14 mouse cellular contexts compared by ENCODE assay signal in genomic region chr2:51935921-51936320, GRCm38 (mm10). TPM values are rescaled to one million over a fixed set of nuclear protein-coding genes. Genes with fewer than 3 reads are reported as not detected.
A peak's percentile ranks its signal among the peaks of the same experiment; 100 is the strongest.
DNase-seq lines count a peak whose midpoint lies in the region.
"Had no signal": no experiment of that assay in that cellular context is flagged by ENCODE, and none has a peak within 500 bp of the region (broad histone marks: within the 10 kb centered on the region; RNA-seq: fewer than 3 reads in every experiment).

No protein-coding gene starts in this region.

- no peaks in the 10 kb centered on the region for H3K9me3 ChIP-seq in heart, embryonic 10.5 days
- H3K9me3 ChIP-seq: heart, embryonic 13.5 days; hindbrain, embryonic 10.5 days had no signal

- 90% methylated on average over 7 of the region's 7 CpGs for WGBS in heart, embryonic 10.5 days

- peaks cover 9% of the 10 kb centered on the region; the same call in 1 of the 2 replicates for H3K4me1 ChIP-seq in heart, embryonic 10.5 days

- peaks cover 6% of the 10 kb centered on the region; the same call in 1 of the 2 replicates for H3K27me3 ChIP-seq in heart, embryonic 10.5 days (ENCODE audit: insufficient read depth, poor library complexity, severe bottlenecking)
- H3K27me3 ChIP-seq: heart, embryonic 13.5 days had no signal

- no peaks in the 10 kb centered on the region for H3K36me3 ChIP-seq in heart, embryonic 10.5 days
- H3K36me3 ChIP-seq: hindbrain, embryonic 10.5 days had no signal

- peak; percentile 70 for DNase-seq in heart, embryonic 10.5 days (ENCODE audit: low spot score)
- no peak for DNase-seq in heart, postnatal 4 days
- peak; percentile 49 for DNase-seq in CD4-positive helper T cell, adult 2 months (ENCODE audit: low read depth, low spot score)
- peak; percentile 66 for DNase-seq in induced T-regulatory cell, adult 2 months (ENCODE audit: low read depth)
- peak; percentile 22 for DNase-seq in naive thymus-derived CD4-positive, alpha-beta T cell, adult 2 months (ENCODE audit: low read depth)
- no peak for DNase-seq in cerebellum, postnatal 14 days
- DNase-seq in layer of hippocampus, postnatal 25 days (ENCODE audit: extremely low spot score in 1 of 2, low spot score in 1 of 2) = no peak
- DNase-seq: cerebellum, postnatal 25 days; gastrocnemius, postnatal 25 days; kidney, postnatal 10 days; lung, adult 2 months; midbrain, embryonic 14.5 days had no signal

- H3K27ac ChIP-seq in heart, embryonic 10.5 days = no peak overlapping the region
- H3K27ac ChIP-seq: heart, embryonic 13.5 days; hindbrain, embryonic 10.5 days had no signal

- no peak overlapping the region for H3K4me3 ChIP-seq in heart, embryonic 10.5 days

RNA-seq across cellular contexts. Expression of gene Rbm43, which starts 1.0 kb away (rescaled TPM):
- polyA plus RNA-seq in heart, embryonic 10.5 days (2016; fragmentation: Nextera tagmentation; extraction: Ambion mirVana) = 10.4 and 10.7 TPM in 2 replicates
- total RNA-seq in heart, postnatal 4 days (2021) = 1 to 10 TPM; 8.6 to 9.2 TPM
- 10 to 100 TPM; 16.9 to 21.7 TPM for total RNA-seq in layer of hippocampus, postnatal 25 days (2021)

RNA-seq across cellular contexts. Expression of gene Nmi, which starts 37.4 kb away (rescaled TPM):
- 6.5 and 8.0 TPM in 2 replicates for polyA plus RNA-seq in heart, embryonic 10.5 days (2016; fragmentation: Nextera tagmentation; extraction: Ambion mirVana)
- total RNA-seq in heart, postnatal 4 days (2021) = 1 to 10 TPM; 7.0 to 7.5 TPM
- total RNA-seq in layer of hippocampus, postnatal 25 days (2021) = 1 to 10 TPM; 1.8 to 2.3 TPM

Comparison
In these comparisons a context has a peak if more than half of its experiments do, and no peak if none do; other contexts are left out.
1. DNase-seq: peak in heart, embryonic 10.5 days (single experiment), CD4-positive helper T cell, adult 2 months (single experiment), induced T-regulatory cell, adult 2 months (single experiment) and naive thymus-derived CD4-positive, alpha-beta T cell, adult 2 months (single experiment); none in heart, postnatal 4 days (single experiment), cerebellum, postnatal 14 days (0 of 2) and layer of hippocampus, postnatal 25 days (0 of 2).